Mouse (Mus musculus) WW6 (cell line): Measurements from ENCODE around the gene Insrr.

Experiments used
- DNase-seq: peaks from one replicate; pipeline ENCODE4 v3.0.0-alpha.2; 2013; ENCODE audit warnings: low read depth, low spot score

Insrr gene

DNA sequence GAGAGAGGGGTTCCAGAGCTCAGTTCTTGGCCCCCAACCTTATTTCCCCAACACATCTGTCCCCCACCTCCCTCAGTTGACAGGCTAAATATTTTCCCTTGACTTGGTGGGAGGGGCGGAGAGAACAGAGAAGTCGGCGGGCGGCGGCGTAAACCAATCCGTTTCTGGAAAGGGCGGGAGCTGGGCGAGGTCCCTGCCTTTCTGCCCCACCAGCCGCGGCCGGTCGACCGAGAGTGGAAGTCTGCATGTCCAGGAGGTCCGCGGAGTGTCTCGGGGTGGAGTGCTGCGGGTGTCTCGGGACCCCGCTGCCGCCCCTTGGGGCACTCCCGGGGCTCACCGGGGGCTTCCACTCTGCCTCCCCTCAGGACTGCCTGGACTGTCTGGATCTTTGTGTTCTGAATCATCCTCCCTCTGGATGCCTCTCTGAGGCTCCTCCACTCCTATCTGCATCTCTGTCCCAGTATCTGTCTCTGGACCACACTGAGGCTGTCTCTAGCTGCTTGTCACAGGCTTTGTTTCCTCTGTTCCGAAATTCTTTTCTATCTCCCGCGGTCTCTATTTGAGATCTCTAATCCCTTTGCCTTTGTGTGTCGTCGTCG is at the start of gene Insrr:
Gene Insrr (plus strand): TSS at position 216 of the 599 bp plus-strand sequence.
- no peak for DNase-seq

- no peak for DNase-seq
Observed at GRCm38 (mm10) chr3:87748431-87748830, 48.3 kb upstream of the Insrr start, which contains the start of gene Lrrc71. Lrrc71 (minus strand) TSS chr3:87748625.

- no peak for DNase-seq
Observed at GRCm38 (mm10) chr3:87749036-87749435, 47.7 kb upstream of the Insrr start.

- no peak for DNase-seq
Observed at GRCm38 (mm10) chr3:87749977-87750376, 46.8 kb upstream of the Insrr start.

GRCm38 (mm10) chr3:87752567-87752966 is 44.2 kb upstream of the Insrr start:
- DNase-seq: no peak

DNA sequence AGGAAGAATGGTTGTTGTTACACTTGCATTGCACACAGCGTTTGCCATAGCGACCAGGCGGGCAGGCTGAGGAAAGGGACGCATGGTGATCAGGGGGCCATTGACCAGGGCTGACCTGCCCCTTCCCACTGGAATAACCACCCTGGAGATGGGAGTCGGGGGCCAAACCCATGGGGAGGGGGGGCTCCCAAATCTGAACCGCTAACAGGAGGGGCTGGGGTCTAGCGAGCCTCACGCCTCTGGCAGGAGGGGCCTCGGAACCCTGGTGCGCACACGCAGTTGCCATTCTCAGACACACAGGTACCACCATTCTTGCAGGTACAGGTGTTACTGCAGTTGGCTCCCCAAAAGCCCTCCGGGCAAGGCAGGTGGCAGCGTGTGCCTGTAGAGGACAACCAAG is 42.9 kb upstream of the Insrr start:
- no peak for DNase-seq

GRCm38 (mm10) chr3:87755964-87756363 is 40.8 kb upstream of the Insrr start:
- DNase-seq: no peak

- DNase-seq: no peak
Observed at GRCm38 (mm10) chr3:87756488-87756887, 40.3 kb upstream of the Insrr start.

DNA sequence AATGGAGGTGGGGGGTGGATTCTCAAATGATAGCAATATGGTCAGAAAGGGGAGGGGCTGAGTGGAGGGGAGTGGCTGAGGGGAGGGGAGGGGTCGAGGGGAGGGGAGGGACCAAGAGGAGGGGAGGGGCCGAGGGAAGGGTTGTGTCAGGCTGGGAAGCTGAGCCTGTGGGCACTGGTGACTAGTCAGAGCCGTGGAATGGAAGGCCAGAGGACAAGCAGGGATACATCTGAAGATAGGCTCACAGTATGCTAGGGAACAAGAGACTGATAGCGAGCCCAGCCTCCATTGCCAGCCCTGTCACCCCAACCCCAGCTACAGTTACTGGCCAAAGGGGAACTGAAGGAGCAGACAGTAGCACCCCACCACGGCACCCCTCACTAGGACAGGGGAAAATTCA is 38.1 kb upstream of the Insrr start:
- DNase-seq: no peak

- no peak for DNase-seq
Observed at GRCm38 (mm10) chr3:87761408-87762375, 35.1 kb upstream of the Insrr start.

DNA sequence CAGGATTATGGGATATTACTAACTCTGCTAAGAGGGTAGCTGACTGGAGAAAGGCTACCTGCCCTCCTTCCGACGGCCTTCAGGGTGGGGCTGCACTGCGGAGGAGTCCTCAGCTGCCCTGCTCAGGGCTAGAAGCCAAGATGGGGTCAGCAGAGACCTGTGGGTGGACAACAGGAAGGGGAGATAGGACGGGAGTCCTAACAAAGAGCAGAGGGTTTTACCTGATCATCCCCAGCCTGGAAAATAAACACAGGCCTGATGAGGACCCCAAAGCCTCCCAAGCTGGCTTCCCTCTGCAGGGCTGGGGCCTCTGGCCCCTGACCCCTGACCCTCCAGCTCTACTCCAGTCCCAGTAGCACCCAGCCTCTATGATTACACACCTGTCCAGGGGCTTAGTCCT is 33.5 kb upstream of the Insrr start:
- DNase-seq: no peak

- DNase-seq: no peak
Observed at GRCm38 (mm10) chr3:87763683-87764289, 33.0 kb upstream of the Insrr start.

DNA sequence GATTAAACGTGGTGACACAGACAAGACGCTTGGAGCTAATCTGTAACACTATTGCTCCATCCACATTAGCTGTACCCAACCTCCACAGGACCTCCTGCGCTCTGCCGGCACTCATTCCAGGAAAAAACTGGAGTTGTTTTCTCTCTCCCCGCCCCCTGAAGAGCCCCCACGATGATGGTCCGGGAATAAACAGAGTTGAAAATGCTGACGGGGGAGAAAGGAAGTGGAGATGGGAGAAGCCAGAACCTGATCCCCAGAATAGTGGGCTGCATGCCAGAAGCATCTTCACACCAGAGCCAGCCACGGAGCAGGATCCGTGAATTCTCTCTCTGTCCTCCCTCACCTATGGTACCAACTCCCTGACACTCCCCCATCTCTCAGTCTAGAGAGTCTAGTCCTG is 32.2 kb upstream of the Insrr start:
- DNase-seq: no peak

GRCm38 (mm10) chr3:87765091-87765490 is 31.7 kb upstream of the Insrr start:
- DNase-seq: no peak

DNA sequence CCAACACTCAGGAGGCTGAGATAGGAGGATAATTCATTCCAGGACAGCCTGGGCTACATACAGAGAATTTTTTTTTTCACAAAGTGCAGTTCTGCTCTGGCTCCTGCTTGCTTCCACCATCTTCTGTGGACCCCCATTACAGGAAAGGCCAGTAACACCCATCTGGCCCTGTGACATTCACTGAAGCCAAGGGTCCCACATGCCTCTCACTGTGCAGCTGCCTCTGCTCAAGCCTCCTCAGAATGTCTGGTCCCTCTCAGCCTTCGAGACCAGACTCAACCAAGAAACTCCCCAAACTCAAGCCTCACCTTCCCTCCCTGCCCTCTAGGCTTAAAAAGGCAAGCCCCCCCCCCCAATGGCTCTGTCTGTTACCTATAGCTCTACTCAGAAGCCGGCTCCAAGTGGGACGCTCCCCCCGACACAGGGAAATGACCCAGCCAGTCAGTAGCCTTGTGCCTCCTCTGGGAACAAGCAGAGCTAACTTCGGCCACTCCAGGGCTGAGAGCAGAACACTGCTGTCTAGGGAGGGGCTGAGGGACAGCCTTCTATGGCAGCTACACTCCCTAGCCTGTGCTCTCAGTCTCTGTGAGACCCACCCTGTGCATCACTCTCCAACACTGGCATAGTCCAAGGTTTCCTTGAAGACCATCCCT is 31.0 kb upstream of the Insrr start:
- DNase-seq: no peak

GRCm38 (mm10) chr3:87766284-87766667 is 30.5 kb upstream of the Insrr start:
- no peak for DNase-seq

GRCm38 (mm10) chr3:87767764-87768163 is 29.0 kb upstream of the Insrr start:
- DNase-seq: no peak

DNA sequence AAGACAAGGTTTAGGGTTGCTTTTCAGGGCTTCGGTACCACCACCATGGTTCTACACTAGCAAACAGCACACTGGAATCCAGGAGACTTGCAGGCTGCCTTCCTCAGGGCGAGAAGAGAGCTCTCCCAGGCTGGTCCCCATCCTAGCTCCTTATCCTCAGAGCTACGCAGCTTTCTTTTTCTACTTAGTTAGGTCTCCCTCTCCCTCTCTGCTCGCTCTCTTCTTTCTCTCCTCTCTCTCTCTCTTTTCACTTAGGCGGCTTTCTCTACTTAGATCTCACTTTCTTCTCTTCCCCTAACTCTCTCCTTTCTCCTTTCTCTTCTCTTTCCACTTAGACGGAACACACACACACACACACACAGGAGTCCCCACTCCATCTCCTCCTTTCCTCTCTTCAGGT is 28.3 kb upstream of the Insrr start:
- DNase-seq: no peak

DNA sequence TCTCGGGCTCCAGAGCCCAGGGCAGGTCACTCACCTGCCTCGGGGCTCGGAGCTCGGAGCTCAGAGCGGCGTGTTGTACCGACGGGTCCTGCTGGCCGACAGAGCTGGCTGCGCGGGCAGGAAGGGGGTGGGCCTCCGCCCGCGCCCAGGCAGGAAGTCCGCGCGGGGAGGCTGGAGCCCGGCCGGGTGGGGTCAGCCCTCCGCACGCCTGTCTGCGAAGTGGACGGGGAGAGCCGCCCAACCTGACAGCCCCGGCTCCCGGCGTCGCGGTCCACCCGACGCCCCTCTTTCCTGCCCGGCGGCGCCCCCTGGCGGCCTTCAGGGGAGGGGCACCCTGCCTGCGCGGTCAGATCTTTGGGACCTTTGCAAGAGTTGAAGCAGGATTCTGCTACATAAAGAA is 27.9 kb upstream of the Insrr start:
- peak; percentile 57 for DNase-seq

- no peak for DNase-seq
Observed at GRCm38 (mm10) chr3:87769506-87769905, 27.2 kb upstream of the Insrr start.

- no peak for DNase-seq
Observed at GRCm38 (mm10) chr3:87770280-87770679, 26.5 kb upstream of the Insrr start.

- no peak for DNase-seq
Observed at GRCm38 (mm10) chr3:87771088-87771487, 25.7 kb upstream of the Insrr start.
